Mouse (Mus musculus) midbrain, embryonic 13.5 days (tissue): Measurements from ENCODE around the gene Sowahb. TPM values are rescaled to one million over a fixed set of nuclear protein-coding genes. Genes with fewer than 3 reads are reported as not detected.

ENCODE experiments used
- ATAC-seq: fragments of 200-750 bp; cut with Nextera tagmentation; 2 replicates; pipeline ENCODE4 v1.8.0; 2017; ENCODE audit warnings: mild to moderate bottlenecking, moderate TSS enrichment, moderate library complexity
- H3K27ac ChIP-seq: fragments of 300-500 bp; sonication (generic); 2 replicates; pipeline ENCODE4 v1.5.1; 2015; ENCODE audit warnings: inconsistent platforms, mild to moderate bottlenecking, moderate library complexity
- H3K27me3 ChIP-seq: fragments of 300-500 bp; sonication (generic); 2 replicates; pipeline ENCODE4 v1.6.1; 2015; ENCODE audit warnings: mild to moderate bottlenecking, inconsistent platforms
- H3K36me3 ChIP-seq: fragments of 300-500 bp; sonication (generic); 2 replicates; pipeline ENCODE4 v1.6.1; 2015; ENCODE audit warnings: mild to moderate bottlenecking, inconsistent platforms
- H3K4me1 ChIP-seq: fragments of 300-500 bp; sonication (generic); replicated peaks from 2 replicates; pipeline ENCODE4 v1.6.1; 2015; ENCODE audit warnings: inconsistent platforms
- H3K4me2 ChIP-seq: fragments of 300-500 bp; sonication (generic); replicated peaks from 2 replicates; pipeline ENCODE4 v1.6.1; 2015; ENCODE audit warnings: moderate library complexity, mild to moderate bottlenecking, inconsistent platforms
- H3K4me3 ChIP-seq: fragments of 300-500 bp; sonication (generic); replicated peaks from 2 replicates; pipeline ENCODE4 v1.5.1; 2015; ENCODE audit warnings: mild to moderate bottlenecking, inconsistent platforms
- H3K9ac ChIP-seq: fragments of 300-500 bp; sonication (generic); replicated peaks from 2 replicates; pipeline ENCODE4 v1.6.1; 2015; ENCODE audit warnings: mild to moderate bottlenecking, inconsistent platforms
- H3K9me3 ChIP-seq: fragments of 300-500 bp; sonication (generic); 2 replicates; pipeline ENCODE4 v1.6.1; 2016; ENCODE audit warnings: mild to moderate bottlenecking, inconsistent platforms
- WGBS: fragments of 180-500 bp; shearing (Covaris S2); methylation state at CpG from one replicate; pipeline ENCODE4 v1.1.7; 2015; 5-methylcytosine and 5-hydroxymethylcytosine counted together
- polyA plus RNA-seq: library from polyadenylated mRNA; unstranded; fragments of >200 nt; fragmentation: Nextera tagmentation; extraction: Ambion mirVana; gene quantifications from 2 replicates; pipeline ENCODE4 v1.2.1, GENCODE M21; 2015

Gene Sowahb
- polyA plus RNA-seq, 1 experiment from 2014 or later = not detected

GRCm38 (mm10) chr5:93053606-93054397 is 9.0 kb upstream of the Sowahb start:
- H3K4me3 ChIP-seq = no peak overlapping the region
- 0 out of 2 replicates have a peak, but pooled peaks cover 4% of the 10 kb centered on the region for H3K4me1 ChIP-seq
- H3K27ac ChIP-seq = no peak overlapping the region
- ATAC-seq = no peak
- H3K4me2 ChIP-seq = no peak overlapping the region
- 50% methylated on average over 8 of the region's 8 CpGs for WGBS
- no peaks in the 10 kb centered on the region for H3K9me3 ChIP-seq
- H3K36me3 ChIP-seq = no peaks in the 10 kb centered on the region
- H3K9ac ChIP-seq = no peak overlapping the region
- H3K27me3 ChIP-seq = peaks cover 8% of the 10 kb centered on the region

- Histone ChIP-seq H3K9ac (no peak overlapping the region), H3K27ac (no peak overlapping the region), H3K27me3 (peaks cover 25% of the 10 kb centered on the region), H3K4me1 (0 out of 2 replicates have a peak, but pooled peaks cover 4% of the 10 kb centered on the region), H3K36me3 (no peaks in the 10 kb centered on the region), H3K9me3 (no peaks in the 10 kb centered on the region), H3K4me3 (no peak overlapping the region), H3K4me2 (no peak overlapping the region)
- ATAC-seq = no peak
- WGBS = 89% methylated on average over 9 of the region's 9 CpGs
Measured at GRCm38 (mm10) chr5:93051951-93052350, 7.1 kb upstream of the Sowahb start.

GRCm38 (mm10) chr5:93051041-93051440 is 6.2 kb upstream of the Sowahb start:
- ATAC-seq = no peak
- H3K4me3 ChIP-seq = no peak overlapping the region
- 53% methylated on average over 5 of the region's 5 CpGs for WGBS
- H3K4me1 ChIP-seq = 0 out of 2 replicates have a peak, but pooled peaks cover 4% of the 10 kb centered on the region
- H3K9me3 ChIP-seq = no peaks in the 10 kb centered on the region
- peaks cover 34% of the 10 kb centered on the region for H3K27me3 ChIP-seq
- H3K27ac ChIP-seq = no peak overlapping the region
- H3K36me3 ChIP-seq = no peaks in the 10 kb centered on the region
- no peak overlapping the region for H3K4me2 ChIP-seq
- no peak overlapping the region for H3K9ac ChIP-seq

- WGBS = 71% methylated on average over 1 of the region's 1 CpGs
- no peak for ATAC-seq
- H3K4me1 ChIP-seq = peaks cover 11% of the 10 kb centered on the region
- H3K4me3 ChIP-seq = no peak overlapping the region
- H3K27me3 ChIP-seq = peaks cover 44% of the 10 kb centered on the region
- no peaks in the 10 kb centered on the region for H3K36me3 ChIP-seq
- H3K4me2 ChIP-seq = no peak overlapping the region
- no peak overlapping the region for H3K27ac ChIP-seq
- H3K9me3 ChIP-seq = no peaks in the 10 kb centered on the region
- no peak overlapping the region for H3K9ac ChIP-seq
Measured at GRCm38 (mm10) chr5:93049971-93050370, 5.1 kb upstream of the Sowahb start.

- Histone ChIP-seq H3K4me1 (peaks cover 21% of the 10 kb centered on the region), H3K9me3 (no peaks in the 10 kb centered on the region), H3K36me3 (no peaks in the 10 kb centered on the region), H3K4me2 (no peak overlapping the region), H3K27me3 (peaks cover 57% of the 10 kb centered on the region), H3K27ac (no peak overlapping the region), H3K4me3 (no peak overlapping the region), H3K9ac (no peak overlapping the region)
- no peak for ATAC-seq
- 71% methylated on average over 13 of the region's 13 CpGs for WGBS
Measured at GRCm38 (mm10) chr5:93048481-93049240, 3.8 kb upstream of the Sowahb start.

- Histone ChIP-seq H3K36me3 (no peaks in the 10 kb centered on the region), H3K9ac (no peak overlapping the region), H3K27ac (no peak overlapping the region), H3K9me3 (no peaks in the 10 kb centered on the region), H3K4me1 (peaks cover 23% of the 10 kb centered on the region), H3K27me3 (peaks cover 80% of the 10 kb centered on the region), H3K4me2 (no peak overlapping the region), H3K4me3 (no peak overlapping the region)
- WGBS = 26% methylated on average over 5 of the region's 5 CpGs
- no peak for ATAC-seq
Measured at GRCm38 (mm10) chr5:93046306-93046845, 1.6 kb upstream of the Sowahb start.

GRCm38 (mm10) chr5:93045371-93045714 is 521 bp upstream of the Sowahb start:
- no peaks in the 10 kb centered on the region for H3K36me3 ChIP-seq
- WGBS = 1% methylated on average over 19 of the region's 19 CpGs
- H3K4me3 ChIP-seq = peak overlapping the region; percentile 50
- peaks cover 82% of the 10 kb centered on the region for H3K27me3 ChIP-seq
- H3K4me2 ChIP-seq = peak overlapping the region; percentile 93
- ATAC-seq = no peak
- H3K4me1 ChIP-seq = peaks cover 23% of the 10 kb centered on the region
- H3K9me3 ChIP-seq = no peaks in the 10 kb centered on the region
- H3K27ac ChIP-seq = no peak overlapping the region
- peak overlapping the region; percentile 60 for H3K9ac ChIP-seq

- H3K27me3 ChIP-seq = peaks cover 80% of the 10 kb centered on the region
Measured at GRCm38 (mm10) chr5:93043688-93044583, 886 bp downstream of the Sowahb start.

GRCm38 (mm10) chr5:93042831-93043687 is 1.8 kb downstream of the Sowahb start:
- ATAC-seq = no peak
- H3K9me3 ChIP-seq = no peaks in the 10 kb centered on the region
- 41% methylated on average over 18 of the region's 18 CpGs for WGBS
- peaks cover 23% of the 10 kb centered on the region for H3K4me1 ChIP-seq
- peak overlapping the region; percentile 93 for H3K4me2 ChIP-seq
- H3K27ac ChIP-seq = no peak overlapping the region
- no peaks in the 10 kb centered on the region for H3K36me3 ChIP-seq
- H3K4me3 ChIP-seq = peak overlapping the region; percentile 50; the same call in 1 of the 2 replicates
- peaks cover 72% of the 10 kb centered on the region for H3K27me3 ChIP-seq
- no peak overlapping the region for H3K9ac ChIP-seq

More at GRCm38 (mm10) chr5:93043688-93044583, 886 bp downstream of the Sowahb start:
- no peak overlapping the region for H3K27ac ChIP-seq
- H3K9ac ChIP-seq = peak overlapping the region; percentile 60
- H3K36me3 ChIP-seq = no peaks in the 10 kb centered on the region
- peak overlapping the region; percentile 93 for H3K4me2 ChIP-seq
- ATAC-seq = peak; percentile 59
- 3% methylated on average over 62 of the region's 69 CpGs for WGBS
- no peaks in the 10 kb centered on the region for H3K9me3 ChIP-seq
- peaks cover 23% of the 10 kb centered on the region for H3K4me1 ChIP-seq
- H3K4me3 ChIP-seq = peak overlapping the region; percentile 50

- 78% methylated on average over 4 of the region's 4 CpGs for WGBS
- Histone ChIP-seq H3K36me3 (no peaks in the 10 kb centered on the region), H3K9me3 (no peaks in the 10 kb centered on the region), H3K27ac (no peak overlapping the region), H3K4me3 (no peak overlapping the region), H3K4me1 (peaks cover 23% of the 10 kb centered on the region), H3K27me3 (peaks cover 62% of the 10 kb centered on the region), H3K4me2 (no peak overlapping the region), H3K9ac (no peak overlapping the region)
- ATAC-seq = no peak
Measured at GRCm38 (mm10) chr5:93042031-93042430, 2.8 kb downstream of the Sowahb start.

GRCm38 (mm10) chr5:93041276-93041675 is 3.5 kb downstream of the Sowahb start:
- H3K27ac ChIP-seq = no peak overlapping the region
- 65% methylated on average over 3 of the region's 3 CpGs for WGBS
- H3K27me3 ChIP-seq = peaks cover 55% of the 10 kb centered on the region
- no peaks in the 10 kb centered on the region for H3K36me3 ChIP-seq
- ATAC-seq = no peak
- H3K9ac ChIP-seq = no peak overlapping the region
- H3K9me3 ChIP-seq = no peaks in the 10 kb centered on the region
- peaks cover 23% of the 10 kb centered on the region for H3K4me1 ChIP-seq
- no peak overlapping the region for H3K4me2 ChIP-seq
- H3K4me3 ChIP-seq = no peak overlapping the region
